Mouse (Mus musculus): ENCODE measurements around the gene Esrra. TPM values are rescaled to one million over a fixed set of nuclear protein-coding genes. Genes with fewer than 3 reads are reported as not detected.
"Not testable (repeated sequence)": the region's sequence is repeated elsewhere in the genome, so short reads cannot be mapped to it uniquely, and the experiment has no call there.

Gene Esrra
- total RNA-seq, 2 experiments from 2014 or later, result 76.5 to 93.1 TPM

GRCm38 (mm10) chr19:6922901-6923735 lies 1.5 kb upstream of the Esrra start:
- no peak for DNase-seq (ENCODE audit: low spot score)

- peak; percentile 52 for DNase-seq (ENCODE audit: low spot score)
Observed at GRCm38 (mm10) chr19:6920741-6921636, 624 bp downstream of the Esrra start.

- peak; percentile 54 for DNase-seq (ENCODE audit: low spot score)
Observed at GRCm38 (mm10) chr19:6919876-6920740, 1.5 kb downstream of the Esrra start.

GRCm38 (mm10) chr19:6919431-6919830 lies 2.2 kb downstream of the Esrra start:
- DNase-seq (ENCODE audit: low spot score), result no peak

GRCm38 (mm10) chr19:6918321-6918720 lies 3.3 kb downstream of the Esrra start:
- DNase-seq (ENCODE audit: low spot score), result no peak

GRCm38 (mm10) chr19:6916496-6916895 lies 5.1 kb downstream of the Esrra start:
- DNase-seq (ENCODE audit: low spot score), result no peak

GRCm38 (mm10) chr19:6915276-6915675 lies 6.3 kb downstream of the Esrra start:
- DNase-seq (ENCODE audit: low spot score), result no peak

GRCm38 (mm10) chr19:6914540-6914939 lies 7.1 kb downstream of the Esrra start:
- no peak for DNase-seq (ENCODE audit: low spot score)

GRCm38 (mm10) chr19:6913991-6914390 lies 7.6 kb downstream of the Esrra start:
- no peak for DNase-seq (ENCODE audit: low spot score)

- DNase-seq (ENCODE audit: low spot score), result no peak
Observed at GRCm38 (mm10) chr19:6913036-6913435, 8.6 kb downstream of the Esrra start.

GRCm38 (mm10) chr19:6912205-6912970 lies 9.2 kb downstream of the Esrra start:
- DNase-seq (ENCODE audit: low spot score), result no peak

- DNase-seq (ENCODE audit: low spot score), result no peak
Observed at GRCm38 (mm10) chr19:6911101-6912074, 10.2 kb downstream of the Esrra start.

GRCm38 (mm10) chr19:6910306-6910705 lies 11.3 kb downstream of the Esrra start:
- not testable (repeated sequence) for DNase-seq (ENCODE audit: low spot score)

- DNase-seq (ENCODE audit: low spot score), result peak; percentile 88
Observed at GRCm38 (mm10) chr19:6909507-6910289, 11.9 kb downstream of the Esrra start, which contains the start of the genes Trmt112 and Prdx5. TSS of gene Trmt112 (plus strand) at chr19:6909698. TSS of gene Prdx5 (minus strand) at chr19:6910106.

GRCm38 (mm10) chr19:6909021-6909420 lies 12.6 kb downstream of the Esrra start:
- no peak for DNase-seq (ENCODE audit: low spot score)

GRCm38 (mm10) chr19:6907811-6908540 lies 13.6 kb downstream of the Esrra start:
- no peak for DNase-seq (ENCODE audit: low spot score)

GRCm38 (mm10) chr19:6907094-6907493 lies 14.5 kb downstream of the Esrra start:
- DNase-seq (ENCODE audit: low spot score), result no peak

- no peak for DNase-seq (ENCODE audit: low spot score)
Observed at GRCm38 (mm10) chr19:6906199-6906598, 15.4 kb downstream of the Esrra start.

Data from gastrocnemius, adult 18-20 months (tissue).